7 mouse cellular contexts compared by ENCODE assay signal in genomic region chr4:148871751-148872334, GRCm38 (mm10).
A peak's percentile ranks its signal among the peaks of the same experiment; 100 is the strongest.
DNase-seq lines count a peak whose midpoint lies in the region; ATAC-seq and TF ChIP-seq lines count a peak whose summit lies in the region.

No protein-coding gene starts in this region.

- no peak for TF ChIP-seq POLR2A in brain, embryonic 14.5 days (IDR thresholded peaks at IDR 0.05; ENCODE audit: borderline replicate concordance, extremely low read depth, insufficient read depth, insufficient read length, poor library complexity, severe bottlenecking)

- no peak overlapping the region for H3K4me3 ChIP-seq in forebrain, embryonic 10.5 days
- H3K4me3 ChIP-seq in limb, embryonic 11.5 days (ENCODE audit: low read depth, low read length), result no peak overlapping the region

- peak; percentile 88 to 91 for DNase-seq in adrenal gland, adult (ENCODE audit: inconsistent age in 2 of 2, low spot score in 1 of 2)
- peak; percentile 96 for DNase-seq in brain, embryonic 14.5 days (ENCODE audit: low read depth)
- DNase-seq in forebrain, embryonic 10.5 days (ENCODE audit: extremely low spot score, low spot score), result no peak
- peak; percentile 53 to 70 for DNase-seq in heart, postnatal 36 days
- peak; percentile 73 for DNase-seq in limb, embryonic 11.5 days (ENCODE audit: low spot score)
- DNase-seq in retina, postnatal 1 day, result peak; percentile 89
- no peak for DNase-seq in right cerebral cortex, adult 18-20 months

- no peak for TF ChIP-seq CTCF in brain, embryonic 14.5 days (IDR thresholded peaks at IDR 0.05; ENCODE audit: borderline replicate concordance, extremely low read depth, insufficient read depth, insufficient read length)

- H3K4me2 ChIP-seq in limb, embryonic 11.5 days (ENCODE audit: low read depth, severe bottlenecking), result peak overlapping the region; percentile 20

- H3K9ac ChIP-seq in limb, embryonic 11.5 days (ENCODE audit: low read length), result no peak overlapping the region

- no peaks in the 10 kb centered on the region for H3K9me3 ChIP-seq in forebrain, embryonic 10.5 days
- no peaks in the 10 kb centered on the region for H3K9me3 ChIP-seq in limb, embryonic 11.5 days (ENCODE audit: control insufficient read depth, low read length)

- no peaks in the 10 kb centered on the region for H3K36me3 ChIP-seq in forebrain, embryonic 10.5 days (replicated peaks)
- H3K36me3 ChIP-seq in limb, embryonic 11.5 days (ENCODE audit: control insufficient read depth, insufficient read depth, low read length), result no peaks in the 10 kb centered on the region

- WGBS in forebrain, embryonic 10.5 days, result 50% methylated on average over 10 of the region's 10 CpGs
- WGBS in limb, embryonic 11.5 days, result 21% methylated on average over 10 of the region's 10 CpGs

- peaks cover 75% of the 10 kb centered on the region for H3K4me1 ChIP-seq in forebrain, embryonic 10.5 days
- peaks cover 30% of the 10 kb centered on the region for H3K4me1 ChIP-seq in limb, embryonic 11.5 days (ENCODE audit: control insufficient read depth, insufficient read depth, low read length)

- H3K27me3 ChIP-seq in forebrain, embryonic 10.5 days (ENCODE audit: poor library complexity, severe bottlenecking), result peaks cover 94% of the 10 kb centered on the region
- peaks cover 11% of the 10 kb centered on the region; the same call in 1 of the 2 replicates for H3K27me3 ChIP-seq in limb, embryonic 11.5 days (ENCODE audit: control insufficient read depth, insufficient read depth, low read length)

- intact Hi-C loops in heart, postnatal 36 days (cut with DNase I), result no loop called here

- peak overlapping the region; percentile 70 for H3K27ac ChIP-seq in forebrain, embryonic 10.5 days
- no peak overlapping the region; the same call in 1 of the 2 replicates for H3K27ac ChIP-seq in limb, embryonic 11.5 days (replicated peaks; ENCODE audit: low read depth, low read length)

- ATAC-seq in limb, embryonic 11.5 days (ENCODE audit: insufficient number of reproducible peaks, low FRiP score, low TSS enrichment, low read depth), result peak; percentile 62

Comparison
In these comparisons a context has a peak if more than half of its experiments do, and no peak if none do; other contexts are left out.
1. DNase-seq: peak in adrenal gland, adult (2 of 2), brain, embryonic 14.5 days (single experiment), heart, postnatal 36 days (2 of 2), limb, embryonic 11.5 days (single experiment) and retina, postnatal 1 day (single experiment); none in forebrain, embryonic 10.5 days (single experiment) and right cerebral cortex, adult 18-20 months (single experiment).